Mouse (Mus musculus): ENCODE measurements around the gene Cfap61. TPM values are rescaled to one million over a fixed set of nuclear protein-coding genes. Genes with fewer than 3 reads are reported as not detected.

Gene Cfap61
- polyA plus RNA-seq, 1 experiment from 2014 or later: 4.2 TPM

GRCm38 (mm10) chr2:146178718-146179117, 244.1 kb downstream of the Cfap61 start:
- Histone ChIP-seq H3K27ac (no peak overlapping the region), H3K27me3 (ENCODE audit: control insufficient read depth, insufficient read depth, low read length) (no peaks in the 10 kb centered on the region), H3K4me1 (replicated peaks; ENCODE audit: control insufficient read depth, insufficient read depth, low read length) (peaks cover 3% of the 10 kb centered on the region), H3K9ac (no peak overlapping the region), H3K36me3 (replicated peaks; ENCODE audit: control insufficient read depth, insufficient read depth) (no peaks in the 10 kb centered on the region), H3K9me3 (ENCODE audit: control insufficient read depth, low read length) (no peaks in the 10 kb centered on the region), H3K4me2 (replicated peaks) (no peak overlapping the region), H3K4me3 (replicated peaks; ENCODE audit: low read length) (no peak overlapping the region)
- ATAC-seq (ENCODE audit: low FRiP score) (no peak), DNase-seq (ENCODE audit: low spot score) (no peak)
- WGBS: 91% methylated on average over 1 of the region's 1 CpGs

- H3K27ac ChIP-seq: peak overlapping the region; percentile 12; the same call in 1 of the 2 replicates
Measured at GRCm38 (mm10) chr2:146183830-146184793, 249.5 kb downstream of the Cfap61 start.

GRCm38 (mm10) chr2:146196126-146196525, 261.5 kb downstream of the Cfap61 start:
- H3K27me3 ChIP-seq (ENCODE audit: control insufficient read depth, insufficient read depth, low read length): no peaks in the 10 kb centered on the region
- H3K4me1 ChIP-seq (replicated peaks; ENCODE audit: control insufficient read depth, insufficient read depth, low read length): no peaks in the 10 kb centered on the region
- no peak for DNase-seq (ENCODE audit: low spot score)
- WGBS: 93% methylated on average over 11 of the region's 11 CpGs
- H3K36me3 ChIP-seq (replicated peaks; ENCODE audit: control insufficient read depth, insufficient read depth): no peaks in the 10 kb centered on the region
- H3K4me2 ChIP-seq (replicated peaks): no peak overlapping the region
- no peak for ATAC-seq (ENCODE audit: low FRiP score)
- H3K9me3 ChIP-seq (ENCODE audit: control insufficient read depth, low read length): no peaks in the 10 kb centered on the region
- H3K27ac ChIP-seq: no peak overlapping the region
- no peak overlapping the region for H3K9ac ChIP-seq
- no peak overlapping the region for H3K4me3 ChIP-seq (replicated peaks; ENCODE audit: low read length)

More at GRCm38 (mm10) chr2:146183830-146184793, 249.5 kb downstream of the Cfap61 start:
- DNase-seq (ENCODE audit: low spot score) (peak; percentile 32), ATAC-seq (ENCODE audit: low FRiP score) (peak; percentile 75)
- Histone ChIP-seq H3K9ac (no peak overlapping the region), H3K4me2 (replicated peaks) (0 out of 2 replicates have a peak overlapping the region, but pooled peaks have one; percentile 9), H3K4me3 (replicated peaks; ENCODE audit: low read length) (no peak overlapping the region), H3K36me3 (replicated peaks; ENCODE audit: control insufficient read depth, insufficient read depth) (no peaks in the 10 kb centered on the region), H3K27me3 (ENCODE audit: control insufficient read depth, insufficient read depth, low read length) (no peaks in the 10 kb centered on the region), H3K4me1 (replicated peaks; ENCODE audit: control insufficient read depth, insufficient read depth, low read length) (peaks cover 13% of the 10 kb centered on the region), H3K9me3 (ENCODE audit: control insufficient read depth, low read length) (no peaks in the 10 kb centered on the region)
- 56% methylated on average over 24 of the region's 24 CpGs for WGBS

- Histone ChIP-seq H3K27ac (no peak overlapping the region), H3K4me3 (replicated peaks; ENCODE audit: low read length) (no peak overlapping the region), H3K36me3 (replicated peaks; ENCODE audit: control insufficient read depth, insufficient read depth) (no peaks in the 10 kb centered on the region), H3K9me3 (ENCODE audit: control insufficient read depth, low read length) (no peaks in the 10 kb centered on the region), H3K9ac (no peak overlapping the region), H3K27me3 (ENCODE audit: control insufficient read depth, insufficient read depth, low read length) (no peaks in the 10 kb centered on the region), H3K4me1 (replicated peaks; ENCODE audit: control insufficient read depth, insufficient read depth, low read length) (no peaks in the 10 kb centered on the region), H3K4me2 (replicated peaks) (no peak overlapping the region)
- WGBS: 86% methylated on average over 7 of the region's 7 CpGs
- ATAC-seq (ENCODE audit: low FRiP score) (no peak), DNase-seq (ENCODE audit: low spot score) (no peak)
Measured at GRCm38 (mm10) chr2:146197947-146198346, 263.4 kb downstream of the Cfap61 start.

GRCm38 (mm10) chr2:146210968-146211367, 276.4 kb downstream of the Cfap61 start:
- peaks cover 8% of the 10 kb centered on the region for H3K4me1 ChIP-seq (replicated peaks; ENCODE audit: control insufficient read depth, insufficient read depth, low read length)
- H3K27me3 ChIP-seq (ENCODE audit: control insufficient read depth, insufficient read depth, low read length): peaks cover 3% of the 10 kb centered on the region

GRCm38 (mm10) chr2:146214715-146215114, 280.1 kb downstream of the Cfap61 start:
- no peaks in the 10 kb centered on the region for H3K36me3 ChIP-seq (replicated peaks; ENCODE audit: control insufficient read depth, insufficient read depth)
- H3K4me3 ChIP-seq (replicated peaks; ENCODE audit: low read length): no peak overlapping the region
- peaks cover 25% of the 10 kb centered on the region for H3K4me1 ChIP-seq (replicated peaks; ENCODE audit: control insufficient read depth, insufficient read depth, low read length)
- H3K4me2 ChIP-seq (replicated peaks): no peak overlapping the region
- H3K27ac ChIP-seq: no peak overlapping the region
- ATAC-seq (ENCODE audit: low FRiP score) (0 out of 2 replicates have a peak, but pooled peaks have one; percentile 18), DNase-seq (ENCODE audit: low spot score) (peak; percentile 87)
- peaks cover 24% of the 10 kb centered on the region for H3K27me3 ChIP-seq (ENCODE audit: control insufficient read depth, insufficient read depth, low read length)
- H3K9me3 ChIP-seq (ENCODE audit: control insufficient read depth, low read length): no peaks in the 10 kb centered on the region
- 1% methylated on average over 9 of the region's 9 CpGs for WGBS
- H3K9ac ChIP-seq: no peak overlapping the region

More at GRCm38 (mm10) chr2:146210968-146211367, 276.4 kb downstream of the Cfap61 start:
- Histone ChIP-seq H3K4me2 (replicated peaks) (no peak overlapping the region), H3K4me3 (replicated peaks; ENCODE audit: low read length) (no peak overlapping the region), H3K9me3 (ENCODE audit: control insufficient read depth, low read length) (no peaks in the 10 kb centered on the region), H3K36me3 (replicated peaks; ENCODE audit: control insufficient read depth, insufficient read depth) (no peaks in the 10 kb centered on the region), H3K27ac (no peak overlapping the region), H3K9ac (no peak overlapping the region)
- WGBS: 22% methylated on average over 4 of the region's 4 CpGs
- DNase-seq (ENCODE audit: low spot score) (no peak), ATAC-seq (ENCODE audit: low FRiP score) (no peak)

- no peak overlapping the region for H3K9ac ChIP-seq
- WGBS: 19% methylated on average over 14 of the region's 14 CpGs
- H3K4me3 ChIP-seq (replicated peaks; ENCODE audit: low read length): no peak overlapping the region
- ATAC-seq (ENCODE audit: low FRiP score) (no peak), DNase-seq (ENCODE audit: low spot score) (no peak)
- no peaks in the 10 kb centered on the region for H3K9me3 ChIP-seq (ENCODE audit: control insufficient read depth, low read length)
- H3K4me1 ChIP-seq (replicated peaks; ENCODE audit: control insufficient read depth, insufficient read depth, low read length): peaks cover 34% of the 10 kb centered on the region
- H3K27me3 ChIP-seq (ENCODE audit: control insufficient read depth, insufficient read depth, low read length): peaks cover 28% of the 10 kb centered on the region
- no peaks in the 10 kb centered on the region for H3K36me3 ChIP-seq (replicated peaks; ENCODE audit: control insufficient read depth, insufficient read depth)
- H3K4me2 ChIP-seq (replicated peaks): no peak overlapping the region
- H3K27ac ChIP-seq: peak overlapping the region; percentile 41; the same call in 1 of the 2 replicates
Measured at GRCm38 (mm10) chr2:146216111-146217064, 281.8 kb downstream of the Cfap61 start.

GRCm38 (mm10) chr2:146217227-146217980, 282.8 kb downstream of the Cfap61 start:
- H3K4me3 ChIP-seq (replicated peaks; ENCODE audit: low read length): no peak overlapping the region
- no peak overlapping the region for H3K9ac ChIP-seq
- peak overlapping the region; percentile 49 for H3K4me2 ChIP-seq (replicated peaks)
- peaks cover 28% of the 10 kb centered on the region for H3K27me3 ChIP-seq (ENCODE audit: control insufficient read depth, insufficient read depth, low read length)
- peak overlapping the region; percentile 59 for H3K27ac ChIP-seq
- H3K9me3 ChIP-seq (ENCODE audit: control insufficient read depth, low read length): no peaks in the 10 kb centered on the region
- ATAC-seq (ENCODE audit: low FRiP score) (no peak), DNase-seq (ENCODE audit: low spot score) (no peak)
- WGBS: 3% methylated on average over 16 of the region's 16 CpGs
- H3K4me1 ChIP-seq (replicated peaks; ENCODE audit: control insufficient read depth, insufficient read depth, low read length): peaks cover 34% of the 10 kb centered on the region
- H3K36me3 ChIP-seq (replicated peaks; ENCODE audit: control insufficient read depth, insufficient read depth): no peaks in the 10 kb centered on the region

Data from hindbrain, embryonic 14.5 days (tissue).